Mouse (Mus musculus) cerebellum, postnatal 36 days (tissue): ENCODE data around the gene H2afj.

Experiments
- DNase-seq, 2 experiments: peaks; one replicate each; pipeline ENCODE4 v3.0.0; 2021 to 2022; ENCODE audit warnings: mixed read lengths in 2 of 2

Gene H2afj

DNA sequence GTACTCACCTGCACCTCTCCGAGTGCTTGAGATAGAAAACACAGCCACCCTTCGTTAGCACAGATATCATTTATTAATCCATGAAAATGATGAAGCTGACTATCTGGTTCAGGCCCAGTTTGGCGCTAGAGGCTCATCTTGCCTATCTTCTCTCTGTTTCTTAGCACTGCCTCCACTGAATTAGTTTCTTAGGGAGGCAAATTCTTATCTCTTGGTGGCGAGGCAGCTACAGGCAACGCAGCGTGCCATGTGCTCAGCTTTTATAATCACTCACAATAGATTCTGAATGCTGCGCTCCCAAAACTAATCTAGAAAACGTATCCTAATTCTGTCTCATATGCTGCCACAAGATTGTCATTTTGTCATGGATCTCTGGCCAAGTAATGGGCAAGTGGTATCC lies 40.4 kb downstream of the H2afj start:
- no peak for DNase-seq

GRCm38 (mm10) chr6:136848971-136849370 lies 40.9 kb downstream of the H2afj start:
- no peak for DNase-seq

DNA sequence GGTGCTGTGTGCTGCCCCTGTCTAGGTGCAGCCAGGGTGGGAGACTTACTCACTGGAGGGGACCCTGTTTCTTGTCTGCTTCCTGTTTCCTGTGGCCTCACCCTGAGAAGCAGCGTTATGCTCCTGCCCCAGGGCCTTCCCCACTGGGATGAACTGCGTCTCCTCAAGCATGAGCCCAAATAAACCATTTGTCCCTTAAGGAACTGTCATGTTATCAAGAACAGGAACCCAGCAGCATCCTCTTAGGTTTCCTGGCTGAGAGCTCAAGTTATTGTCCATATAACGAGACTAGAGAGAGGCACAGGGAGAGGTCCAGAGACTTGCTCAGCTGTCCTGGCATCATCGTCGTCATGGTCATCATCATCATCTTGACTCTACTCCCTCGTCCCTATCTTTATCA lies 42.2 kb downstream of the H2afj start:
- no peak for DNase-seq

GRCm38 (mm10) chr6:136852348-136852747 lies 44.3 kb downstream of the H2afj start:
- DNase-seq, result no peak

DNA sequence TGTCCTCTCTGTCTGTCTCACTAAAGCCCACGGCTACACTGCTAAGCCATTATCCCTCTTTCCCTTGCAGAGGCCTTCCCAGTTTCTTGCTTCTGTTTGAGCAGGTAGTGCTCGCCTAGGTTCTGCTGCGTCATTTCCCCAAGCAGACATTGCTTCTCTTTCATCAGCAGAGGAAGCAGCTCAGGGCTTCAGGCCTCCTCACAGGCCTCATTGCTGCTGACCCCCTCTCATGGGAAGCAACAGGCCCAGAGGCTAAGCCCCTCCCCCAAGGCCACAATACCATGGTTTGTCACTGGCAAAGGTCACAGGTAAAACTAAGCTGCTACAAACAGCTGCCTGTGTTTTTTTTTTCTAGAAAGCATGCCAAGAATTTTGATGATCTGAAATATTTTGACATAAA lies 44.7 kb downstream of the H2afj start:
- DNase-seq, result no peak

- no peak for DNase-seq
Measured at GRCm38 (mm10) chr6:136854361-136854781, 46.3 kb downstream of the H2afj start.

DNA sequence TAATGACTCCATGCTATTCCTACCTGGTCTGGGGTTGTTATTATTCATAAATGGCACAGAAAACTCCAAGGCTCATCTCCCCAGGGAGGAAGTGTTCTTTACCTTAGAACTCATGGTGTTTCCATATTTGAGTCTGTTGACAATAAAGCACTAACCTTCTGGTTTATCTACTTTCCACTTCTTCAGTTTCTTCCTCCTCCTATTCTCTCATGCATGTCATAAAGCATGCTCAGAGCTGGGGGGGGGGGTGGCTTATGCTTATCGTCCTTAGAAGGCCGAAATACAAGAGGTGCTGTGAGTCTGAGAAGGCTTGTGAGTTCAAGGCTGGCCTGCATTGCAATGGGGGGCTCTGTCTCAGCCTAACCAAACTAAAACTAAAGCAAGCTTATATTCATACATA lies 47.1 kb downstream of the H2afj start:
- DNase-seq, result no peak

- no peak for DNase-seq
Measured at GRCm38 (mm10) chr6:136856071-136856636, 48.1 kb downstream of the H2afj start.

GRCm38 (mm10) chr6:136857186-136857872 lies 49.3 kb downstream of the H2afj start, which contains the start of gene Art4:
Art4 (minus strand) TSS chr6:136857733.
- DNase-seq, result no peak

DNA sequence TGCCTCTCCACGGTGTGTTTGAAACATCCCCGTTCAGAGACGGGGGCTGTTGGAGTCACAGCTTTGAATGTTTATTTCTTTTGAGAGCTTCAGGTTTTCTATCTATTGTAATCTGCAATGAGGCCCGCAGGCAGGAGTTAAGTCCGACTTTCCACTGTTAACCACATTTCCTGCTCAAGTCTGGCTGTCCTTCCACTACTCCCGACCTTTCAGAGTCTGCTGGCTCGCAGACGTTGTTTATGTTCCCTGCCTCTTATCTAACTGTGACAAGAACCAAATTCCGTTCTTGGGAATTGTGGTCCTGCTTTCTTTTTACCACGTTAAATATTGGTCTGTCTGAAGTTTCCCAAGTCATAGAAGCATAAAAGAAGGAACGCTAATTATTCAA lies 49.8 kb downstream of the H2afj start:
- DNase-seq, result no peak

- DNase-seq, result no peak
Measured at GRCm38 (mm10) chr6:136858420-136858819, 50.4 kb downstream of the H2afj start.
